Mouse (Mus musculus) ES-Bruce4 (cell line): ENCODE measurements around the gene Hecw2. TPM values are rescaled to one million over a fixed set of nuclear protein-coding genes. Genes with fewer than 3 reads are reported as not detected.
A peak's percentile ranks its signal among the peaks of the same experiment; 100 is the strongest.

Experiments used
- H3K27ac ChIP-seq: 2 replicates; pipeline ENCODE4 v1.5.1; 2012; ENCODE audit warnings: low read length, inconsistent platforms; ENCODE audit not compliant: insufficient read depth
- H3K27me3 ChIP-seq: 2 replicates; pipeline ENCODE4 v1.6.1; 2012; ENCODE audit warnings: mild to moderate bottlenecking, low read length, inconsistent platforms; ENCODE audit not compliant: control insufficient read depth, poor library complexity, insufficient read depth, severe bottlenecking
- H3K36me3 ChIP-seq: 2 replicates; pipeline ENCODE4 v1.6.1; 2012; ENCODE audit warnings: inconsistent platforms, mild to moderate bottlenecking, low read length, moderate library complexity; ENCODE audit not compliant: control insufficient read depth, poor library complexity, insufficient read depth, severe bottlenecking
- H3K4me1 ChIP-seq: one replicate; pipeline ENCODE4 v1.8.1; 2011; ENCODE audit warnings: low read length; ENCODE audit not compliant: control insufficient read depth, insufficient read depth
- H3K4me3 ChIP-seq: 2 replicates; pipeline ENCODE4 v1.5.1; 2011; ENCODE audit warnings: low read depth, mild to moderate bottlenecking, low read length
- H3K9ac ChIP-seq: 2 replicates; pipeline ENCODE4 v1.6.1; 2012; ENCODE audit warnings: low read depth, mild to moderate bottlenecking, inconsistent platforms; ENCODE audit not compliant: poor library complexity, severe bottlenecking
- H3K9me3 ChIP-seq: replicated peaks from 2 replicates; pipeline ENCODE4 v1.6.1; 2012; ENCODE audit warnings: mild to moderate bottlenecking, low read length, inconsistent platforms; ENCODE audit not compliant: control insufficient read depth, poor library complexity, insufficient read depth, severe bottlenecking
- CTCF ChIP-seq: IDR thresholded peaks from one replicate; pipeline ENCODE4 v1.8.1; 2011; ENCODE audit warnings: low read depth, low read length
- EP300 ChIP-seq: IDR thresholded peaks from 2 replicates; pipeline ENCODE4 v1.6.1; 2011; ENCODE audit warnings: low read depth, low read length; ENCODE audit not compliant: insufficient read depth
- POLR2A ChIP-seq: IDR thresholded peaks from one replicate; pipeline ENCODE4 v1.8.1; 2011; ENCODE audit warnings: low read length; ENCODE audit not compliant: insufficient read depth
- polyA plus RNA-seq: library from polyadenylated mRNA; stranded (reverse); fragments of >200 nt; gene quantifications from 2 replicates; pipeline ENCODE4 v1.2.4, GENCODE M21; 2011; ENCODE audit warnings: low read depth; ENCODE audit not compliant: missing spikeins, insufficient read depth, insufficient read length

Hecw2 gene
- polyA plus RNA-seq, 1 experiment, result 9.5 TPM

DNA sequence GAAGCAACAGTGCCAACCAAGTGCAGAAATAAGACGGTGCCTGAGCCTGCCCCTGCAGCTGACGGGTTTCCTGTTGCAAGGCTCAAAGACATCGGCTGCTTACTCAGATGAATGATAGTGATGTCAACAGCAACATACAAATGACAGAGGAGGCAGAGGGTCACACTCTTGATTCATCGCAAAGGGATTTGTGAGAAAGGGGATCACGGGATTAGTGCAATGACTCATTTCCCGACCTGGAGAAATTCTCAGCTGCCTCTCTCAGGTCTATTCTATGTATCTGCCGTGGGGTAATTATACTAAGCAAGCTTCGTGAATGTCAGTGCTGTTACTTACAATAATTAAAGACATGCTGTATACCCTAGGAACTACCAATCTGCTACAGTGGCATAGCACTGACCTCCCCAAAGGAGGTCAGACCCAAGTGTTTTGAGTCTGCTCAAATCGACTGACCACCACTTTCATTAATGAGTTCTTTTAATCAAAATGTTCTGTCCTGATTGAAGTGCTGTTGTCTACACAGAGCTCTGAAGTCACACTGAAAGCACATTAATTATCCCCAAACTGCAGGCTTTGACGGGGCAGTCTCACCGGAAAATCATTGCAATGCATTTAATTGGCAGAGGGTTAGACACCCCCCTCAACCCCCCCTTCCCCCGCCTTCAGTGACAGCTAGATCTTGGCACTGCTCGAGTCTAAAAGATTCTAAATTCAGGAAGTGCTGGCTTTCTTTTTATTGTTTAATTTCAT, 254.5 kb downstream of the Hecw2 start:
- peaks cover 1% of the 10 kb centered on the region for H3K4me1 ChIP-seq
- no peak overlapping the region for H3K27ac ChIP-seq
- no peak overlapping the region for H3K9ac ChIP-seq
- H3K4me3 ChIP-seq, result no peak overlapping the region
- no peaks in the 10 kb centered on the region for H3K9me3 ChIP-seq
- TF ChIP-seq CTCF (no peak), POLR2A (no peak)
- H3K36me3 ChIP-seq, result no peaks in the 10 kb centered on the region
- no peaks in the 10 kb centered on the region; the same call in 1 of the 2 replicates for H3K27me3 ChIP-seq

DNA sequence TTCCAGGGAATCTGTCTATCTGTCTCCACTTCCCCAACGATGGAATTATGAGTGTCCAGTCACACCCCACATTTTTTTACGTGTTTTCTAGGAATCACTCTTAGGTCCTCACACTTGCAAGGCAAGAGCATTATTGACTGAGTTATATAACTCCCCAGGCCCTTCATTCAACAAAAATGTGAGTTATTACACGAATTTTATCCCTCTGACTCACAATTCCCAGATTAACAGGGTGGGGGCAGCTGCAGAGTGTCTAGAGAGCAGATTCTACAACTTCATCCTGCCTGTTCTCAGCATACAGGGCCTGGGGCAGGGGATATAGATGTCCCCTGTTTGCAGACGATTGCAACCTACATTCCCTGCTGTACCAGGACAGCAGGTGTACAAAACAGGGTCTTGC, 255.7 kb downstream of the Hecw2 start:
- H3K9ac ChIP-seq, result no peak overlapping the region
- no peaks in the 10 kb centered on the region; the same call in 1 of the 2 replicates for H3K27me3 ChIP-seq
- no peak overlapping the region for H3K4me3 ChIP-seq

DNA sequence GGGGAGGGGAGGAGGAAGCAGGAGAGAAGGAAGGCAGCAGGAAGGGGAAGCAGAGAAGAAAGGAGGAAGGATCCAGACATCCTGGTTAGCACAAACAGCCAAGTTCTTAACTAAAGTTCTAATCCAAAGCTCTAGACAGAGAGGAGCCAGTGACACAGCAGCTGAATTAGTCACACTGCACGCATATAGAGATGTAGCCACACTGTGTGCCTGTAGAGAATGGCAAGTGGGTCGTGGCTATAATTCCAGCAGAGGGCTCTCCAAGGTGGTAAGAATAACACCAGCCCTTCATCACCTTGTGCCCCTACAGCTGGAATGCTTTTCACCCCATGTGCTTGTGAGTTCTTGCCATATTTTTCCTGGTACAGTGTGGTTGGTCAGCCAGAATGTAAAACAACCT, 261.7 kb downstream of the Hecw2 start:
- TF ChIP-seq EP300 (no peak), POLR2A (no peak), CTCF (no peak)
- no peaks in the 10 kb centered on the region; the same call in 1 of the 2 replicates for H3K27me3 ChIP-seq
- H3K9ac ChIP-seq, result no peak overlapping the region
- no peaks in the 10 kb centered on the region for H3K9me3 ChIP-seq
- no peak overlapping the region for H3K4me3 ChIP-seq
- H3K4me1 ChIP-seq, result no peaks in the 10 kb centered on the region
- no peaks in the 10 kb centered on the region for H3K36me3 ChIP-seq
- H3K27ac ChIP-seq, result no peak overlapping the region

More for the DNA sequence above, 255.7 kb downstream of the Hecw2 start:
- H3K27ac ChIP-seq, result no peak overlapping the region
- H3K36me3 ChIP-seq, result no peaks in the 10 kb centered on the region
- TF ChIP-seq CTCF (no peak), POLR2A (no peak), EP300 (no peak)
- H3K9me3 ChIP-seq, result no peaks in the 10 kb centered on the region
- H3K4me1 ChIP-seq, result peaks cover 1% of the 10 kb centered on the region

DNA sequence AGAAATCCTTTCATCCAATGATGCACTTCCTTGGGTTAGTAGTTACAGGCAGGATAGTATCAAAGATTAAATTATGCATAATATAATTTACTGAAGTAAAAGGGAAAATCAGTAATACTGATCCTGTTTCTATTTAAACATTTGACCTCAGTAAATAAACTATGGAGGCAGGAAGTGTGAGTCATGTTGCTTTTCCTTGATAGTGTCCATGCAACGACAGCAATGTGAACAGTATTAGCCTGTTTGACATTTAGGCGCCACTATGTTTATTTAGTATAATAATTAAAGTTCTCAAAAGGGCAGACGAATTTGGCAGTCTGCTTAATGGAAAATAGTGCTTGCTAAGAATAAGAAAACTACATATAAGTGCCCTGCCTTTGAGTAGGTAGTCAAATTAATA, 263.7 kb downstream of the Hecw2 start:
- TF ChIP-seq POLR2A, result no peak
- TF ChIP-seq EP300, result no peak
- no peak for TF ChIP-seq CTCF
- H3K4me3 ChIP-seq, result no peak overlapping the region
- no peaks in the 10 kb centered on the region for H3K9me3 ChIP-seq
- no peak overlapping the region for H3K9ac ChIP-seq
- H3K4me1 ChIP-seq, result no peaks in the 10 kb centered on the region
- H3K36me3 ChIP-seq, result no peaks in the 10 kb centered on the region
- H3K27ac ChIP-seq, result no peak overlapping the region
- H3K27me3 ChIP-seq, result no peaks in the 10 kb centered on the region

DNA sequence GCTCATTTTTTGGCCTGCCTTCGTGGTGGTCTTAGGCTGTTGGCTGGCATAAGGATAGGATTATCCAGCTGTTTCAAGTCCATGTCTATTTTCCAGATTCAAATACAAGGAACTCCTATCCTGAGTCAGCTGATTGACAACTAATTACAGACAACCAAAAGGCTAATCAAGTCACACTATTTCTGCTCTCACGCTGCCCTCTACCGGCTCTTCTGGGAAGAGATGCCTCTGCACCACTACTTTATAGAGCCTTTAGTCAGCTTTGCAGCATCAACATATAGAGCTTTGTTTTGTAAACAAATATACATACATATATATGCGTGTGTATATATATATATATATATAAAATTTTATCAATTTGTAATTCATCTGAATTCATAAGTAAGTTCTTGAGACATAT, 267.4 kb downstream of the Hecw2 start:
- no peak overlapping the region for H3K4me3 ChIP-seq
- TF ChIP-seq EP300 (no peak), POLR2A (no peak), CTCF (no peak)
- no peak overlapping the region for H3K9ac ChIP-seq
- no peaks in the 10 kb centered on the region for H3K27me3 ChIP-seq
- H3K36me3 ChIP-seq, result no peaks in the 10 kb centered on the region
- no peak overlapping the region for H3K27ac ChIP-seq
- H3K4me1 ChIP-seq, result no peaks in the 10 kb centered on the region
- no peaks in the 10 kb centered on the region for H3K9me3 ChIP-seq

DNA sequence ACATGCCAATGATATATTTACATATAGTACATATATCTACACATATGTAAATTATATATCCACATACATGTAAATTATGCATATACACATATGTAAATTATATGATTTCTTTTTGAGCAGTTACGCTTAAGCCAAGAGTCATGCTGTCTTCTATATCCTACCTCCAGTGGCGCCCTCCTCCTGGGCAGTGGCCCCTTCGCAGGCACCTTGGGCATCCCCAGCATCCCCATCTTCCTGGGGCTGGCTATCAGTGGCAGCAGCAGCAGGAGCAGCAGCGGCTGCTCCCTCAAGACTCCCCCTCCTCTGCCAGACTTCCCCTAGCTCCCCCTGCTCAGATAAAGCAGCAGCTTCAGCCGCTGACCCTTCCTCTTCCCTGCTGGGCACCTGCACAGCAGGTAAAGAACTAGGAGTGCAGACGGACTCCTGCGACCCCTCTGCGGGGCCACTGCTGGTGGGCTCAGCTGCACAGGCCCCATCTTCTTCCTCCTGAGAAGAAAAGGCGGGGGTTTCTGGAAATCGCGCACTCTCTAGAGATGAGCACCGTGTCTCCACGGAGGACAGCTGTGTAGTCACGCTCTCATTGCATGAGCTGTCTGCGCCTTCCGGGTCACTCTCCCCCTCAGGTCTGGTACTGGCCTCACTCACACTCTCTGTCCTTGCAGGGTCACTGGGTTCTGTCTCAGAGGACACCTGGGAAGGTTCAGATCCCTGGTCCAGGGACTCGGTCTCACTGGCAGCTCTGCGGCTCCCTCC, 269.6 kb downstream of the Hecw2 start:
- Histone ChIP-seq H3K27ac (no peak overlapping the region), H3K27me3 (no peaks in the 10 kb centered on the region), H3K9ac (no peak overlapping the region), H3K36me3 (no peaks in the 10 kb centered on the region), H3K4me3 (peak overlapping the region; percentile 8), H3K4me1 (no peaks in the 10 kb centered on the region), H3K9me3 (no peaks in the 10 kb centered on the region)
- TF ChIP-seq EP300, result no peak
- TF ChIP-seq CTCF, result no peak
- TF ChIP-seq POLR2A, result no peak
